Mouse (Mus musculus) intestine, embryonic 14.5 days (tissue): ENCODE measurements around the gene Arid1b. TPM values are rescaled to one million over a fixed set of nuclear protein-coding genes. Genes with fewer than 3 reads are reported as not detected.

Source experiments
- ATAC-seq: fragments of 200-750 bp; cut with Nextera tagmentation; replicated peaks from 2 replicates; pipeline ENCODE4 v1.8.0; 2017; ENCODE audit warnings: low read depth, moderate number of reproducible peaks, moderate TSS enrichment, moderate library complexity; ENCODE audit not compliant: low FRiP score, low TSS enrichment
- DNase-seq: peaks from one replicate; pipeline ENCODE4 v3.0.0-alpha.2; 2018; ENCODE audit warnings: low spot score
- H3K27ac ChIP-seq: fragments of 300-500 bp; sonication (generic); 2 replicates; pipeline ENCODE4 v1.5.1; 2014; ENCODE audit warnings: low read depth, mild to moderate bottlenecking, control low read depth
- H3K27me3 ChIP-seq: fragments of 300-500 bp; sonication (generic); replicated peaks from 2 replicates; pipeline ENCODE4 v1.6.1; 2014; ENCODE audit warnings: low read length, control low read depth; ENCODE audit not compliant: control insufficient read depth, insufficient read depth
- H3K36me3 ChIP-seq: fragments of 300-500 bp; sonication (generic); 2 replicates; pipeline ENCODE4 v1.6.1; 2014; ENCODE audit warnings: low read length, control low read depth; ENCODE audit not compliant: control insufficient read depth, insufficient read depth
- H3K4me1 ChIP-seq: fragments of 300-500 bp; sonication (generic); replicated peaks from 2 replicates; pipeline ENCODE4 v1.6.1; 2014; ENCODE audit warnings: low read length, control low read depth, mixed read lengths; ENCODE audit not compliant: control insufficient read depth, insufficient read depth
- H3K4me2 ChIP-seq: fragments of 300-500 bp; sonication (generic); 2 replicates; pipeline ENCODE4 v1.6.1; 2014; ENCODE audit warnings: low read length
- H3K4me3 ChIP-seq: fragments of 300-500 bp; sonication (generic); 2 replicates; pipeline ENCODE4 v1.5.1; 2014; ENCODE audit warnings: low read depth, low read length, control low read depth, mixed read lengths
- H3K9ac ChIP-seq: fragments of 300-500 bp; sonication (generic); 2 replicates; pipeline ENCODE4 v1.6.1; 2014; ENCODE audit warnings: mild to moderate bottlenecking, low read length
- H3K9me3 ChIP-seq: fragments of 300-500 bp; sonication (generic); 2 replicates; pipeline ENCODE4 v1.6.1; 2016; ENCODE audit warnings: low read length, control low read depth; ENCODE audit not compliant: control insufficient read depth
- whole genome bisulfite sequencing: fragments of 180-500 bp; shearing (Covaris S2); extraction: QIAGEN DNeasy Blood & Tissue Kit; methylation state at CpG from one replicate; pipeline ENCODE4 v1.1.7; 2014; 5-methylcytosine and 5-hydroxymethylcytosine counted together
- polyA plus RNA-seq: library from polyadenylated mRNA; unstranded; fragments of >200 nt; fragmentation: Nextera tagmentation; extraction: Ambion mirVana; gene quantifications from 2 replicates; pipeline ENCODE4 v1.2.1, GENCODE M21; 2014

The Arid1b gene
- polyA plus RNA-seq, 1 experiment from 2014 or later: 16.4 TPM

GRCm38 (mm10) chr17:5324236-5324876 lies 330.2 kb downstream of the Arid1b start:
- no peak overlapping the region for H3K4me3 ChIP-seq
- H3K9ac ChIP-seq: no peak overlapping the region
- 7% methylated on average over 10 of the region's 10 CpGs for WGBS
- peaks cover 24% of the 10 kb centered on the region for H3K4me1 ChIP-seq
- peaks cover 59% of the 10 kb centered on the region for H3K36me3 ChIP-seq
- peak; percentile 70 for DNase-seq
- H3K27ac ChIP-seq: peak overlapping the region; percentile 80
- no peak overlapping the region for H3K4me2 ChIP-seq
- no peaks in the 10 kb centered on the region for H3K9me3 ChIP-seq
- H3K27me3 ChIP-seq: no peaks in the 10 kb centered on the region
- peak; percentile 84 for ATAC-seq

- ATAC-seq (no peak), DNase-seq (no peak)
- no peak overlapping the region for H3K4me3 ChIP-seq
- no peak overlapping the region for H3K4me2 ChIP-seq
- WGBS: 63% methylated on average over 7 of the region's 7 CpGs
- no peak overlapping the region for H3K9ac ChIP-seq
- no peaks in the 10 kb centered on the region for H3K9me3 ChIP-seq
- no peaks in the 10 kb centered on the region for H3K27me3 ChIP-seq
- H3K27ac ChIP-seq: no peak overlapping the region
- peaks cover 54% of the 10 kb centered on the region for H3K36me3 ChIP-seq
- H3K4me1 ChIP-seq: peaks cover 24% of the 10 kb centered on the region
These were observed 332.6 kb downstream of the Arid1b start for GRCm38 (mm10) chr17:5326689-5327088.

GRCm38 (mm10) chr17:5327480-5328180 lies 333.5 kb downstream of the Arid1b start:
- no peaks in the 10 kb centered on the region for H3K9me3 ChIP-seq
- peaks cover 55% of the 10 kb centered on the region for H3K36me3 ChIP-seq
- DNase-seq (no peak), ATAC-seq (no peak)
- H3K4me2 ChIP-seq: no peak overlapping the region
- no peaks in the 10 kb centered on the region for H3K27me3 ChIP-seq
- WGBS: 82% methylated on average over 12 of the region's 12 CpGs
- H3K27ac ChIP-seq: no peak overlapping the region
- H3K4me1 ChIP-seq: peaks cover 24% of the 10 kb centered on the region
- H3K9ac ChIP-seq: no peak overlapping the region
- H3K4me3 ChIP-seq: no peak overlapping the region

GRCm38 (mm10) chr17:5329478-5329877 lies 335.3 kb downstream of the Arid1b start:
- no peak overlapping the region for H3K27ac ChIP-seq
- WGBS: 91% methylated on average over 4 of the region's 4 CpGs
- no peak overlapping the region for H3K4me3 ChIP-seq
- ATAC-seq (no peak), DNase-seq (no peak)
- no peaks in the 10 kb centered on the region for H3K27me3 ChIP-seq
- no peak overlapping the region for H3K4me2 ChIP-seq
- H3K9me3 ChIP-seq: no peaks in the 10 kb centered on the region
- peaks cover 9% of the 10 kb centered on the region for H3K4me1 ChIP-seq
- H3K9ac ChIP-seq: no peak overlapping the region
- H3K36me3 ChIP-seq: peaks cover 72% of the 10 kb centered on the region

- peaks cover 78% of the 10 kb centered on the region for H3K36me3 ChIP-seq
- H3K27ac ChIP-seq: no peak overlapping the region
- H3K4me3 ChIP-seq: no peak overlapping the region
- ATAC-seq: no peak
- peaks cover 3% of the 10 kb centered on the region for H3K4me1 ChIP-seq
- no peak for DNase-seq
- no peak overlapping the region for H3K4me2 ChIP-seq
- WGBS: 90% methylated on average over 6 of the region's 6 CpGs
- H3K9ac ChIP-seq: no peak overlapping the region
- H3K9me3 ChIP-seq: no peaks in the 10 kb centered on the region
- H3K27me3 ChIP-seq: no peaks in the 10 kb centered on the region
These were observed 335.9 kb downstream of the Arid1b start for GRCm38 (mm10) chr17:5330063-5330462.

GRCm38 (mm10) chr17:5330644-5331043 lies 336.5 kb downstream of the Arid1b start:
- Histone ChIP-seq H3K36me3 (peaks cover 84% of the 10 kb centered on the region), H3K27ac (no peak overlapping the region), H3K4me3 (no peak overlapping the region), H3K27me3 (no peaks in the 10 kb centered on the region), H3K9ac (no peak overlapping the region), H3K4me2 (no peak overlapping the region), H3K4me1 (no peaks in the 10 kb centered on the region), H3K9me3 (no peaks in the 10 kb centered on the region)
- ATAC-seq (no peak), DNase-seq (no peak)
- WGBS: 94% methylated on average over 7 of the region's 7 CpGs

- H3K27ac ChIP-seq: no peak overlapping the region
- H3K9ac ChIP-seq: no peak overlapping the region
- H3K4me2 ChIP-seq: no peak overlapping the region
- H3K4me1 ChIP-seq: no peaks in the 10 kb centered on the region
- no peaks in the 10 kb centered on the region for H3K9me3 ChIP-seq
- DNase-seq (no peak), ATAC-seq (no peak)
- no peaks in the 10 kb centered on the region for H3K27me3 ChIP-seq
- peaks cover 87% of the 10 kb centered on the region for H3K36me3 ChIP-seq
- WGBS: 80% methylated on average over 1 of the region's 1 CpGs
- H3K4me3 ChIP-seq: no peak overlapping the region
These were observed 337.3 kb downstream of the Arid1b start for GRCm38 (mm10) chr17:5331387-5331786.

GRCm38 (mm10) chr17:5334567-5334966 lies 340.4 kb downstream of the Arid1b start:
- DNase-seq (no peak), ATAC-seq (no peak)
- Histone ChIP-seq H3K4me1 (no peaks in the 10 kb centered on the region), H3K27me3 (no peaks in the 10 kb centered on the region), H3K4me2 (no peak overlapping the region), H3K36me3 (peaks cover 87% of the 10 kb centered on the region), H3K4me3 (no peak overlapping the region), H3K27ac (no peak overlapping the region), H3K9me3 (no peaks in the 10 kb centered on the region), H3K9ac (no peak overlapping the region)
- WGBS: 96% methylated on average over 7 of the region's 7 CpGs

- H3K4me2 ChIP-seq: no peak overlapping the region
- no peak overlapping the region for H3K9ac ChIP-seq
- ATAC-seq (no peak), DNase-seq (no peak)
- WGBS: 89% methylated on average over 1 of the region's 1 CpGs
- H3K27me3 ChIP-seq: no peaks in the 10 kb centered on the region
- H3K36me3 ChIP-seq: peaks cover 57% of the 10 kb centered on the region
- H3K9me3 ChIP-seq: no peaks in the 10 kb centered on the region
- H3K27ac ChIP-seq: no peak overlapping the region
- H3K4me1 ChIP-seq: no peaks in the 10 kb centered on the region
- no peak overlapping the region for H3K4me3 ChIP-seq
These were observed 350.3 kb downstream of the Arid1b start for GRCm38 (mm10) chr17:5344426-5344825.
